Mouse (Mus musculus) heart, postnatal 0 days (tissue): ENCODE results near the gene Nr0b2. TPM values are rescaled to one million over a fixed set of nuclear protein-coding genes. Genes with fewer than 3 reads are reported as not detected.

Experiments
- ATAC-seq: fragments of 200-750 bp; cut with Nextera tagmentation; 2 replicates; pipeline ENCODE4 v1.8.0; 2017; ENCODE audit warnings: low read depth, moderate number of reproducible peaks, moderate library complexity; ENCODE audit not compliant: insufficient read depth
- DNase-seq: peaks from one replicate; pipeline ENCODE4 v3.0.0-alpha.2; 2016; ENCODE audit warnings: low spot score
- H3K27ac ChIP-seq: fragments of 300-500 bp; sonication (generic); 2 replicates; pipeline ENCODE4 v1.5.1; 2014; ENCODE audit warnings: low read depth, mild to moderate bottlenecking
- H3K27me3 ChIP-seq: fragments of 300-500 bp; sonication (generic); 2 replicates; pipeline ENCODE4 v1.6.1; 2014; ENCODE audit warnings: low read length, mixed read lengths; ENCODE audit not compliant: control insufficient read depth, insufficient read depth
- H3K36me3 ChIP-seq: fragments of 300-500 bp; sonication (generic); replicated peaks from 2 replicates; pipeline ENCODE4 v1.6.1; 2014; ENCODE audit warnings: low read length, mixed read lengths; ENCODE audit not compliant: control insufficient read depth, insufficient read depth
- H3K4me1 ChIP-seq: fragments of 300-500 bp; sonication (generic); 2 replicates; pipeline ENCODE4 v1.6.1; 2014; ENCODE audit warnings: antibody characterized with exemption; ENCODE audit not compliant: control insufficient read depth, insufficient read depth
- H3K4me2 ChIP-seq: fragments of 300-500 bp; sonication (generic); 2 replicates; pipeline ENCODE4 v1.6.1; 2014; ENCODE audit warnings: low read depth, mild to moderate bottlenecking, low read length, moderate library complexity
- H3K4me3 ChIP-seq: fragments of 300-500 bp; sonication (generic); 2 replicates; pipeline ENCODE4 v1.5.1; 2014; ENCODE audit warnings: low read depth, low read length
- H3K9ac ChIP-seq: fragments of 300-500 bp; sonication (generic); replicated peaks from 2 replicates; pipeline ENCODE4 v1.6.1; 2014; ENCODE audit warnings: low read depth, low read length, mixed read lengths
- H3K9me3 ChIP-seq: fragments of 300-500 bp; sonication (generic); replicated peaks from 2 replicates; pipeline ENCODE4 v1.6.1; 2016; ENCODE audit warnings: low read length; ENCODE audit not compliant: control insufficient read depth
- CTCF ChIP-seq: IDR thresholded peaks from 2 replicates; pipeline ENCODE4 v1.5.1; 2016; ENCODE audit warnings: antibody characterized with exemption, control low read depth, low read depth
- EP300 ChIP-seq: IDR thresholded peaks from 2 replicates; pipeline ENCODE4 v1.6.1; 2016; ENCODE audit warnings: antibody characterized with exemption, low read depth
- WGBS: fragments of 180-500 bp; shearing (Covaris S2); extraction: QIAGEN DNeasy Blood & Tissue Kit; methylation state at CpG from one replicate; pipeline ENCODE4 v1.1.7; 2014; 5-methylcytosine and 5-hydroxymethylcytosine counted together
- polyA plus RNA-seq: library from polyadenylated mRNA; unstranded; fragments of >200 nt; fragmentation: Nextera tagmentation; extraction: Ambion mirVana; gene quantifications from 2 replicates; pipeline ENCODE4 v1.2.1, GENCODE M21; 2015
- total RNA-seq: library from RNA; depleted of rRNA; stranded (reverse); fragments of >200 nt; gene quantifications from 2 replicates; pipeline ENCODE4 v1.2.3, GENCODE M21; 2014; ENCODE audit warnings: low replicate concordance

Gene Nr0b2
- total and polyA plus RNA-seq, 2 experiments from 2014 or later: 32.2 to 36.4 TPM

DNA sequence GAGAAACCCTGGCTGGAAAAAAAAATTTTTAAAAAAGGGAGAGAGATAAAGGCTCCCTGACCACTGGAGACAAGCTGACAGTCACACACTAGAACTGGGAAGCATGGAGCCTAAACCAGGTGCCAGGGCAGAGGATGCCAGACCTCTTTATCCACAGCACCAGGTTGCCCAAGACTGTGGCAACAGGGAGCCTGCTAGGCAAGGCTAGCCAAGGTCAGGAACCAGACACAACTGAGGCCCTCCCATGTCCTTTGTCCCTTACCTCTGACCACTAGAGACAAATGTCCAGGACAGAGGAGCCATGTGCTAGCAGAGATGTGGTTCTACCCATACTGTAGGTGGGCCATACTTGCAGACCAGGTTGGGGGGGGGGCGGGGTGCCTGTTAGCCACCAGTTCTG is 1.1 kb upstream of the Nr0b2 start:
- Histone ChIP-seq H3K9me3 (no peaks in the 10 kb centered on the region), H3K4me1 (0 out of 2 replicates have a peak, but pooled peaks cover 5% of the 10 kb centered on the region), H3K27me3 (no peaks in the 10 kb centered on the region), H3K4me2 (no peak overlapping the region), H3K27ac (no peak overlapping the region), H3K9ac (no peak overlapping the region), H3K36me3 (0 out of 2 replicates have a peak, but pooled peaks cover 3% of the 10 kb centered on the region), H3K4me3 (no peak overlapping the region)
- WGBS: 100% methylated on average over 1 of the region's 1 CpGs
- ATAC-seq (no peak), DNase-seq (no peak)
- TF ChIP-seq CTCF: no peak

- 0 out of 2 replicates have a peak, but pooled peaks cover 5% of the 10 kb centered on the region for H3K4me1 ChIP-seq
- ATAC-seq (no peak; the same call in 1 of the 2 replicates), DNase-seq (no peak)
- TF ChIP-seq EP300: no peak
- no peak for TF ChIP-seq CTCF
- H3K4me3 ChIP-seq: peak overlapping the region; percentile 44
- H3K27me3 ChIP-seq: no peaks in the 10 kb centered on the region
- peak overlapping the region; percentile 91 for H3K27ac ChIP-seq
- 35% methylated on average over 19 of the region's 19 CpGs for whole genome bisulfite sequencing
- 0 out of 2 replicates have a peak, but pooled peaks cover 3% of the 10 kb centered on the region for H3K36me3 ChIP-seq
- H3K9ac ChIP-seq: peak overlapping the region; percentile 49
- no peaks in the 10 kb centered on the region for H3K9me3 ChIP-seq
- H3K4me2 ChIP-seq: peak overlapping the region; percentile 60
Observed at GRCm38 (mm10) chr4:133553448-133554330, 513 bp downstream of the Nr0b2 start.

DNA sequence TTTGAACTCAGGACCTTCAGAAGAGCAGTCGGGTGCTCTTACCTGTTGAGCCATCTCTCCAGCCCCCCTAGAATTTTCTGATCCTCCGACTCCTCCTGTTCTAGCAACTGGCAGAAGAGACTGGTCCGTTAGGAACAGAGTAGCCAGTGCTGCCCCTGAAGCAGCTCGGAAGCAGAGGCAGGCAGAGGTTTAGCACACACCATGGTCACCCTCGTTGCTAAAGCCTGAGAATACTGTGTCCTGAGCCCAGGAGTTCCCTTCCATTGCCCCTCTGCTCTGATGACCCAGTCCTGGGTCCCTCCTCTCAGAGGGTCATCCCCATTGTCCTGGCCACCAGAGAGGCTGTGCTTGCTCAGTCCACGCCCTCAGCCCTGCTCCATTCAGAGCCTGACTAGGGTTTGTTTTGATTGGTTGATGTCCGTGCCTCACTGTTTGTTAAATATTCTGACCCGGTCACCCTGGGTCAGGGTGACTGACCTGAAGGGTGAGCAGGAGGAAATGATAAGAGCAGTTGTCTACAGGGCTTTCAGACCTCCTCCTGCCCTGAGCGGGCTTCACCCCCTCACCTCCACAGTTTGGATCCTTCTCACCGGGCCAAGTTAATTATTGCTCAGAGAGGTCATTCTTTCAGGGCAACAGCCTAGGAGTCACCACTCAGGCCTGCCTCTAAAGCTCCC is 4.0 kb downstream of the Nr0b2 start:
- ATAC-seq: no peak
- Histone ChIP-seq H3K27me3 (no peaks in the 10 kb centered on the region), H3K27ac (no peak overlapping the region), H3K4me1 (0 out of 2 replicates have a peak, but pooled peaks cover 5% of the 10 kb centered on the region), H3K9me3 (no peaks in the 10 kb centered on the region), H3K36me3 (0 out of 2 replicates have a peak, but pooled peaks cover 3% of the 10 kb centered on the region), H3K4me3 (no peak overlapping the region), H3K4me2 (no peak overlapping the region), H3K9ac (no peak overlapping the region)
- no peak for DNase-seq
- TF ChIP-seq CTCF: no peak
- WGBS: 51% methylated on average over 10 of the region's 10 CpGs

DNA sequence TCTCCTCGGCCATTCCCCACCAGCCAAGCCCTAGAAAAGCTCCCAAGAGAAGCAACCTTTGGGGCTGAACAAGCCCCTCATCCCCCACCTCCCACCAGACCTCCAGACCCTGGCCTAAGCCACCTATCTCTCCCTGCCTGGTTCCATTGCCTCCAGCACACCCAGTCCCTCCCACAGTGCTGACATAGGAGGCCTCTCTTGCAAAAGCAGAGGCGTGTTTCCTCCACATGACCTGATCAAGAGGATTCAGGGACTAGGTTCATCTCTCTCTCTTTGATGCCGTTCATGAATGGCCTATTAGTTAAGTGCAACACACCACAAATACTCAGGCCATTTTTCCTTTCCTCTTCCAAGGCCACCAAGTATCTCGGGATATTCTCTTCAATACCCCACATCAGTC is 6.7 kb downstream of the Nr0b2 start:
- Histone ChIP-seq H3K4me1 (no peaks in the 10 kb centered on the region), H3K9ac (no peak overlapping the region), H3K4me3 (no peak overlapping the region), H3K36me3 (0 out of 2 replicates have a peak, but pooled peaks cover 3% of the 10 kb centered on the region), H3K4me2 (no peak overlapping the region), H3K27ac (no peak overlapping the region), H3K9me3 (no peaks in the 10 kb centered on the region), H3K27me3 (no peaks in the 10 kb centered on the region)
- ATAC-seq (no peak), DNase-seq (no peak)
- WGBS: 66% methylated on average over 4 of the region's 4 CpGs
- no peak for TF ChIP-seq CTCF
- no peak for TF ChIP-seq EP300

GRCm38 (mm10) chr4:133561622-133562021 is 8.4 kb downstream of the Nr0b2 start:
- WGBS: 81% methylated on average over 4 of the region's 4 CpGs
- H3K4me2 ChIP-seq: no peak overlapping the region

More at GRCm38 (mm10) chr4:133561622-133562021, 8.4 kb downstream of the Nr0b2 start:
- Histone ChIP-seq H3K27ac (no peak overlapping the region), H3K4me3 (no peak overlapping the region), H3K36me3 (0 out of 2 replicates have a peak, but pooled peaks cover under 1% of the 10 kb centered on the region), H3K9me3 (no peaks in the 10 kb centered on the region), H3K9ac (no peak overlapping the region), H3K4me1 (no peaks in the 10 kb centered on the region), H3K27me3 (no peaks in the 10 kb centered on the region)
- no peak for ATAC-seq
- no peak for DNase-seq
- TF ChIP-seq EP300 (no peak), CTCF (no peak)
